Mouse (Mus musculus): ENCODE data around the gene Pdk3. TPM values are rescaled to one million over a fixed set of nuclear protein-coding genes. Genes with fewer than 3 reads are reported as not detected.

The Pdk3 gene
- polyA plus RNA-seq, 1 experiment, result 15.5 TPM

GRCm38 (mm10) chrX:93755210-93755842, 76.7 kb downstream of the Pdk3 start:
- Histone ChIP-seq H3K79me2 (ENCODE audit: control insufficient read depth, insufficient read depth) (no peaks in the 10 kb centered on the region), H3ac (ENCODE audit: control insufficient read depth, insufficient read length) (no peak overlapping the region), H3K36me3 (ENCODE audit: control insufficient read depth, insufficient read depth) (no peaks in the 10 kb centered on the region), H3K4me2 (ENCODE audit: low read depth) (no peak overlapping the region), H3K27me3 (ENCODE audit: control insufficient read depth, insufficient read depth, insufficient read length) (no peaks in the 10 kb centered on the region), H3K4me3 (no peak overlapping the region)
- no peak for TF ChIP-seq TCF12 (IDR thresholded peaks at IDR 0.05; ENCODE audit: insufficient read depth, poor library complexity, severe bottlenecking)
- TF ChIP-seq CEBPB (IDR thresholded peaks at IDR 0.05; ENCODE audit: insufficient read depth, poor library complexity, severe bottlenecking), result no peak
- TF ChIP-seq USF1 (IDR thresholded peaks at IDR 0.05; ENCODE audit: low read depth), result no peak
- no peak for TF ChIP-seq E2F4 (IDR thresholded peaks at IDR 0.05; ENCODE audit: insufficient read depth)
- TF ChIP-seq MYOG (IDR thresholded peaks at IDR 0.05; ENCODE audit: control insufficient read depth in 1 of 3, insufficient read depth in 1 of 3, insufficient read length in 2 of 3, low read depth in 2 of 3), result no peak
- no peak for TF ChIP-seq MYOD1 (IDR thresholded peaks at IDR 0.05; ENCODE audit: control insufficient read depth in 1 of 3, insufficient read length in 2 of 3, low read depth in 2 of 3)
- no peak for TF ChIP-seq POLR2A (IDR thresholded peaks at IDR 0.05; ENCODE audit: insufficient read length, low read depth)
- TF ChIP-seq POLR2AphosphoS2 (IDR thresholded peaks at IDR 0.05; ENCODE audit: insufficient read length, low read depth), result no peak
- TF ChIP-seq REST (IDR thresholded peaks at IDR 0.05; ENCODE audit: insufficient read depth, insufficient read length), result no peak

GRCm38 (mm10) chrX:93750566-93750965, 81.4 kb downstream of the Pdk3 start:
- Histone ChIP-seq H3K36me3 (ENCODE audit: control insufficient read depth, insufficient read depth) (no peaks in the 10 kb centered on the region), H3K4me2 (ENCODE audit: low read depth) (no peak overlapping the region), H3K79me2 (ENCODE audit: control insufficient read depth, insufficient read depth) (no peaks in the 10 kb centered on the region), H3K27me3 (ENCODE audit: control insufficient read depth, insufficient read depth, insufficient read length) (no peaks in the 10 kb centered on the region), H3ac (ENCODE audit: control insufficient read depth, insufficient read length) (no peak overlapping the region), H3K4me3 (no peak overlapping the region)
- TF ChIP-seq POLR2AphosphoS2 (IDR thresholded peaks at IDR 0.05; ENCODE audit: insufficient read length, low read depth), result no peak
- no peak for TF ChIP-seq MAX (IDR thresholded peaks at IDR 0.05; ENCODE audit: low read depth)
- no peak for TF ChIP-seq CEBPB (IDR thresholded peaks at IDR 0.05; ENCODE audit: insufficient read depth, poor library complexity, severe bottlenecking)
- no peak for TF ChIP-seq TCF12 (IDR thresholded peaks at IDR 0.05; ENCODE audit: insufficient read depth, poor library complexity, severe bottlenecking)

GRCm38 (mm10) chrX:93749165-93749564, 82.8 kb downstream of the Pdk3 start:
- Histone ChIP-seq H3K36me3 (ENCODE audit: control insufficient read depth, insufficient read depth) (no peaks in the 10 kb centered on the region), H3K4me3 (no peak overlapping the region), H3K27me3 (ENCODE audit: control insufficient read depth, insufficient read depth, insufficient read length) (no peaks in the 10 kb centered on the region), H3K79me2 (ENCODE audit: control insufficient read depth, insufficient read depth) (no peaks in the 10 kb centered on the region), H3K4me2 (ENCODE audit: low read depth) (no peak overlapping the region), H3ac (ENCODE audit: control insufficient read depth, insufficient read length) (no peak overlapping the region)
- TF ChIP-seq E2F4 (IDR thresholded peaks at IDR 0.05; ENCODE audit: insufficient read depth), result no peak
- no peak for TF ChIP-seq MYOD1 (IDR thresholded peaks at IDR 0.05; ENCODE audit: control insufficient read depth in 1 of 3, insufficient read length in 2 of 3, low read depth in 2 of 3)
- TF ChIP-seq MYOG (IDR thresholded peaks at IDR 0.05; ENCODE audit: control insufficient read depth in 1 of 3, insufficient read depth in 1 of 3, insufficient read length in 2 of 3, low read depth in 2 of 3), result no peak
- TF ChIP-seq USF1 (IDR thresholded peaks at IDR 0.05; ENCODE audit: low read depth), result no peak
- TF ChIP-seq TCF3 (IDR thresholded peaks at IDR 0.05; ENCODE audit: insufficient read length, low read depth), result no peak
- TF ChIP-seq SRF (IDR thresholded peaks at IDR 0.05; ENCODE audit: control insufficient read depth, insufficient read length, low read depth), result no peak
- no peak for TF ChIP-seq MAX (IDR thresholded peaks at IDR 0.05; ENCODE audit: low read depth)
- no peak for TF ChIP-seq CEBPB (IDR thresholded peaks at IDR 0.05; ENCODE audit: insufficient read depth, poor library complexity, severe bottlenecking)
- no peak for TF ChIP-seq POLR2A (IDR thresholded peaks at IDR 0.05; ENCODE audit: insufficient read length, low read depth)
- TF ChIP-seq POLR2AphosphoS2 (IDR thresholded peaks at IDR 0.05; ENCODE audit: insufficient read length, low read depth), result no peak
- no peak for TF ChIP-seq REST (IDR thresholded peaks at IDR 0.05; ENCODE audit: insufficient read depth, insufficient read length)

GRCm38 (mm10) chrX:93732975-93733748, 98.8 kb downstream of the Pdk3 start:
- TF ChIP-seq MAX (IDR thresholded peaks at IDR 0.05; ENCODE audit: low read depth) (no peak), SRF (IDR thresholded peaks at IDR 0.05; ENCODE audit: control insufficient read depth, insufficient read length, low read depth) (no peak), TCF3 (IDR thresholded peaks at IDR 0.05; ENCODE audit: insufficient read length, low read depth) (no peak), MYOG (IDR thresholded peaks at IDR 0.05; ENCODE audit: control insufficient read depth in 1 of 3, insufficient read depth in 1 of 3, insufficient read length in 2 of 3, low read depth in 2 of 3) (no peak), TCF12 (IDR thresholded peaks at IDR 0.05; ENCODE audit: insufficient read depth, poor library complexity, severe bottlenecking) (no peak), E2F4 (IDR thresholded peaks at IDR 0.05; ENCODE audit: insufficient read depth) (no peak), REST (IDR thresholded peaks at IDR 0.05; ENCODE audit: insufficient read depth, insufficient read length) (no peak)
- no peak overlapping the region for H3K4me2 ChIP-seq (ENCODE audit: low read depth)
- no peak overlapping the region for H3K4me3 ChIP-seq
- H3K27me3 ChIP-seq (ENCODE audit: control insufficient read depth, insufficient read depth, insufficient read length), result no peaks in the 10 kb centered on the region
- H3ac ChIP-seq (ENCODE audit: control insufficient read depth, insufficient read length), result no peak overlapping the region
- no peaks in the 10 kb centered on the region for H3K79me2 ChIP-seq (ENCODE audit: control insufficient read depth, insufficient read depth)
- H3K36me3 ChIP-seq (ENCODE audit: control insufficient read depth, insufficient read depth), result no peaks in the 10 kb centered on the region

GRCm38 (mm10) chrX:93732407-93732806, 99.6 kb downstream of the Pdk3 start:
- Histone ChIP-seq H3K79me2 (ENCODE audit: control insufficient read depth, insufficient read depth) (no peaks in the 10 kb centered on the region), H3K4me2 (ENCODE audit: low read depth) (no peak overlapping the region), H3K27me3 (ENCODE audit: control insufficient read depth, insufficient read depth, insufficient read length) (no peaks in the 10 kb centered on the region), H3ac (ENCODE audit: control insufficient read depth, insufficient read length) (no peak overlapping the region), H3K36me3 (ENCODE audit: control insufficient read depth, insufficient read depth) (no peaks in the 10 kb centered on the region), H3K4me3 (no peak overlapping the region)
- TF ChIP-seq SRF (IDR thresholded peaks at IDR 0.05; ENCODE audit: control insufficient read depth, insufficient read length, low read depth), result no peak
- no peak for TF ChIP-seq MAX (IDR thresholded peaks at IDR 0.05; ENCODE audit: low read depth)
- TF ChIP-seq TCF3 (IDR thresholded peaks at IDR 0.05; ENCODE audit: insufficient read length, low read depth), result no peak
- TF ChIP-seq E2F4 (IDR thresholded peaks at IDR 0.05; ENCODE audit: insufficient read depth), result no peak
- no peak for TF ChIP-seq USF1 (IDR thresholded peaks at IDR 0.05; ENCODE audit: low read depth)
- no peak for TF ChIP-seq MYOG (IDR thresholded peaks at IDR 0.05; ENCODE audit: control insufficient read depth in 1 of 3, insufficient read depth in 1 of 3, insufficient read length in 2 of 3, low read depth in 2 of 3)
- no peak for TF ChIP-seq MYOD1 (IDR thresholded peaks at IDR 0.05; ENCODE audit: control insufficient read depth in 1 of 3, insufficient read length in 2 of 3, low read depth in 2 of 3)
- no peak for TF ChIP-seq TCF12 (IDR thresholded peaks at IDR 0.05; ENCODE audit: insufficient read depth, poor library complexity, severe bottlenecking)
- no peak for TF ChIP-seq POLR2AphosphoS2 (IDR thresholded peaks at IDR 0.05; ENCODE audit: insufficient read length, low read depth)
- no peak for TF ChIP-seq REST (IDR thresholded peaks at IDR 0.05; ENCODE audit: insufficient read depth, insufficient read length)
- TF ChIP-seq POLR2A (IDR thresholded peaks at IDR 0.05; ENCODE audit: insufficient read length, low read depth), result no peak
- TF ChIP-seq CEBPB (IDR thresholded peaks at IDR 0.05; ENCODE audit: insufficient read depth, poor library complexity, severe bottlenecking), result no peak
